Mouse (Mus musculus): Measurements from ENCODE around the gene Akap13. TPM values are rescaled to one million over a fixed set of nuclear protein-coding genes. Genes with fewer than 3 reads are reported as not detected.

Gene Akap13
- polyA plus RNA-seq, 1 experiment from 2014 or later, result 29.5 TPM

GRCm38 (mm10) chr7:75472316-75473195, 17.2 kb downstream of the Akap13 start:
- WGBS, result 83% methylated on average over 7 of the region's 7 CpGs
- Histone ChIP-seq H3K36me3 (ENCODE audit: control insufficient read depth, insufficient read depth, low read length) (no peaks in the 10 kb centered on the region), H3K9me3 (ENCODE audit: control insufficient read depth, low read length) (no peaks in the 10 kb centered on the region), H3K9ac (ENCODE audit: low read length) (no peak overlapping the region), H3K4me2 (ENCODE audit: low read depth) (no peak overlapping the region), H3K27ac (ENCODE audit: low read depth, low read length) (no peak overlapping the region), H3K27me3 (ENCODE audit: control insufficient read depth, insufficient read depth, low read length) (no peaks in the 10 kb centered on the region), H3K4me3 (ENCODE audit: low read depth, low read length) (no peak overlapping the region), H3K4me1 (ENCODE audit: control insufficient read depth, insufficient read depth, low read length) (no peaks in the 10 kb centered on the region)
- ATAC-seq (ENCODE audit: insufficient read depth, low FRiP score, low TSS enrichment) (no peak), DNase-seq (ENCODE audit: low spot score) (no peak)

- no peak overlapping the region for H3K27ac ChIP-seq (ENCODE audit: low read depth, low read length)
- 95% methylated on average over 1 of the region's 1 CpGs for WGBS
Measured at GRCm38 (mm10) chr7:75473294-75473693, 18.0 kb downstream of the Akap13 start.

GRCm38 (mm10) chr7:75474064-75474463, 18.7 kb downstream of the Akap13 start:
- DNase-seq (ENCODE audit: low spot score) (no peak), ATAC-seq (ENCODE audit: insufficient read depth, low FRiP score, low TSS enrichment) (no peak)
- no peak overlapping the region for H3K4me2 ChIP-seq (ENCODE audit: low read depth)
- H3K36me3 ChIP-seq (ENCODE audit: control insufficient read depth, insufficient read depth, low read length), result no peaks in the 10 kb centered on the region
- no peaks in the 10 kb centered on the region for H3K9me3 ChIP-seq (ENCODE audit: control insufficient read depth, low read length)
- 79% methylated on average over 1 of the region's 1 CpGs for WGBS
- no peak overlapping the region for H3K9ac ChIP-seq (ENCODE audit: low read length)
- no peak overlapping the region for H3K27ac ChIP-seq (ENCODE audit: low read depth, low read length)
- no peaks in the 10 kb centered on the region for H3K27me3 ChIP-seq (ENCODE audit: control insufficient read depth, insufficient read depth, low read length)
- no peaks in the 10 kb centered on the region for H3K4me1 ChIP-seq (ENCODE audit: control insufficient read depth, insufficient read depth, low read length)
- H3K4me3 ChIP-seq (ENCODE audit: low read depth, low read length), result no peak overlapping the region

More at GRCm38 (mm10) chr7:75473294-75473693, 18.0 kb downstream of the Akap13 start:
- no peaks in the 10 kb centered on the region for H3K4me1 ChIP-seq (ENCODE audit: control insufficient read depth, insufficient read depth, low read length)
- H3K27me3 ChIP-seq (ENCODE audit: control insufficient read depth, insufficient read depth, low read length), result no peaks in the 10 kb centered on the region
- DNase-seq (ENCODE audit: low spot score) (no peak), ATAC-seq (ENCODE audit: insufficient read depth, low FRiP score, low TSS enrichment) (no peak)
- no peak overlapping the region for H3K9ac ChIP-seq (ENCODE audit: low read length)
- H3K9me3 ChIP-seq (ENCODE audit: control insufficient read depth, low read length), result no peaks in the 10 kb centered on the region
- H3K4me2 ChIP-seq (ENCODE audit: low read depth), result no peak overlapping the region
- H3K4me3 ChIP-seq (ENCODE audit: low read depth, low read length), result no peak overlapping the region
- H3K36me3 ChIP-seq (ENCODE audit: control insufficient read depth, insufficient read depth, low read length), result no peaks in the 10 kb centered on the region

DNA sequence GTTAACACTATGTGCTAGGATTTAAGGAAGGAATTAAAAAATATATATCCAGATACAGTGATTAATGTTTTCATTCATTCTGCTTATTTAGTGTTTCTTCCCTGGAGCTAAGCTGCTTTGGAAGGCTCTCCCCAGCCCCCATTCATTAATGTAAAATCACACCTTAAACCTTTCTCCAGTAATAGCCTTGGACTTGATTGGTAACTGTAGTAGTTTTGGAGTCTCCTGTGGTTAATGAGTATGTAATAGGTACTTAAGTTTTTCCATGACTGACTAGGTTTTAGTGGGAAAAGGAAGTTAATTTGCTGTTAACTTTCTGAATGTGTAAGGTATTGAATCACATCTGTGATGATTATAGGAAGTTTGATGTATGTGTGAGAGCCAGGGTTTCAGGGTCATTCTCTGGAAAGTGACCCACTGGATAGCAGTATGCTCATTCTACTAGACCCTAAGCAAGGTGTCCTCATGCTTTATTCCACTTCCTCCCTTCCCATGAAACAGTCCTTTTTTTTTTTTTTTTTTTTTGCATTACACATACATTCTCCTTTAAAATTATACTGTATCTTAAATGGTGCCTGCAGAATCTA, 19.3 kb downstream of the Akap13 start:
- no peak overlapping the region for H3K4me2 ChIP-seq (ENCODE audit: low read depth)
- no peaks in the 10 kb centered on the region for H3K36me3 ChIP-seq (ENCODE audit: control insufficient read depth, insufficient read depth, low read length)
- ATAC-seq (ENCODE audit: insufficient read depth, low FRiP score, low TSS enrichment), result no peak
- H3K4me1 ChIP-seq (ENCODE audit: control insufficient read depth, insufficient read depth, low read length), result no peaks in the 10 kb centered on the region
- no peaks in the 10 kb centered on the region for H3K27me3 ChIP-seq (ENCODE audit: control insufficient read depth, insufficient read depth, low read length)
- H3K4me3 ChIP-seq (ENCODE audit: low read depth, low read length), result no peak overlapping the region
- H3K9ac ChIP-seq (ENCODE audit: low read length), result no peak overlapping the region
- H3K27ac ChIP-seq (ENCODE audit: low read depth, low read length), result no peak overlapping the region
- no peak for DNase-seq (ENCODE audit: low spot score)
- no peaks in the 10 kb centered on the region for H3K9me3 ChIP-seq (ENCODE audit: control insufficient read depth, low read length)

DNA sequence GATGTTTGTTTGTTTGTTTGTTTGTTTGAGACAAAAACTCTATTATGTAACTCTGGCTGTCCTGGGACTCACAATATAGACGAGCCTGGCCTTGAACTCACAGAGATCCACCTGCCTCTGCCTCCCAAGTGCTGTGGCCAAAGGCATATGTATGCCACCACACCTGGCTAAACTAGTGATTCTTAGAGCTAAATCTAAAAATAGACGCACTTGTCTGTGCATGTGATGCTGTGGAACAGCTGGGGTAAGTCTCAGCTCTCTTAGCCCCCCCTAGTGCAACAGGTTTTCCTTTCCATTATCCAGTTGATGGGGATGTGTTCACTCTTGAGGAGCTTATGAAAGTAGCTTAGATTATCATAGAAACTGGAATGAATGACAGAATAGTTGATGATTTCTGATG, 22.7 kb downstream of the Akap13 start:
- Histone ChIP-seq H3K4me1 (ENCODE audit: control insufficient read depth, insufficient read depth, low read length) (no peaks in the 10 kb centered on the region), H3K27me3 (ENCODE audit: control insufficient read depth, insufficient read depth, low read length) (no peaks in the 10 kb centered on the region), H3K9me3 (ENCODE audit: control insufficient read depth, low read length) (no peaks in the 10 kb centered on the region), H3K4me2 (ENCODE audit: low read depth) (no peak overlapping the region), H3K4me3 (ENCODE audit: low read depth, low read length) (no peak overlapping the region), H3K27ac (ENCODE audit: low read depth, low read length) (no peak overlapping the region), H3K9ac (ENCODE audit: low read length) (no peak overlapping the region), H3K36me3 (ENCODE audit: control insufficient read depth, insufficient read depth, low read length) (no peaks in the 10 kb centered on the region)
- no peak for DNase-seq (ENCODE audit: low spot score)
- no peak for ATAC-seq (ENCODE audit: insufficient read depth, low FRiP score, low TSS enrichment)
- WGBS, result 91% methylated on average over 2 of the region's 2 CpGs

GRCm38 (mm10) chr7:75480721-75481426, 25.5 kb downstream of the Akap13 start:
- DNase-seq (ENCODE audit: low spot score) (no peak), ATAC-seq (ENCODE audit: insufficient read depth, low FRiP score, low TSS enrichment) (no peak)
- Histone ChIP-seq H3K27me3 (ENCODE audit: control insufficient read depth, insufficient read depth, low read length) (no peaks in the 10 kb centered on the region), H3K9me3 (ENCODE audit: control insufficient read depth, low read length) (no peaks in the 10 kb centered on the region), H3K36me3 (ENCODE audit: control insufficient read depth, insufficient read depth, low read length) (no peaks in the 10 kb centered on the region), H3K4me3 (ENCODE audit: low read depth, low read length) (no peak overlapping the region), H3K9ac (ENCODE audit: low read length) (no peak overlapping the region), H3K4me2 (ENCODE audit: low read depth) (no peak overlapping the region), H3K27ac (ENCODE audit: low read depth, low read length) (no peak overlapping the region), H3K4me1 (ENCODE audit: control insufficient read depth, insufficient read depth, low read length) (no peaks in the 10 kb centered on the region)
- WGBS, result 86% methylated on average over 6 of the region's 6 CpGs

- Histone ChIP-seq H3K9ac (ENCODE audit: low read length) (no peak overlapping the region), H3K9me3 (ENCODE audit: control insufficient read depth, low read length) (no peaks in the 10 kb centered on the region), H3K4me1 (ENCODE audit: control insufficient read depth, insufficient read depth, low read length) (no peaks in the 10 kb centered on the region), H3K4me3 (ENCODE audit: low read depth, low read length) (no peak overlapping the region), H3K27ac (ENCODE audit: low read depth, low read length) (no peak overlapping the region), H3K27me3 (ENCODE audit: control insufficient read depth, insufficient read depth, low read length) (no peaks in the 10 kb centered on the region), H3K4me2 (ENCODE audit: low read depth) (no peak overlapping the region), H3K36me3 (ENCODE audit: control insufficient read depth, insufficient read depth, low read length) (no peaks in the 10 kb centered on the region)
- WGBS, result 87% methylated on average over 2 of the region's 2 CpGs
- no peak for ATAC-seq (ENCODE audit: insufficient read depth, low FRiP score, low TSS enrichment)
- no peak for DNase-seq (ENCODE audit: low spot score)
Measured at GRCm38 (mm10) chr7:75486031-75486430, 30.7 kb downstream of the Akap13 start.

DNA sequence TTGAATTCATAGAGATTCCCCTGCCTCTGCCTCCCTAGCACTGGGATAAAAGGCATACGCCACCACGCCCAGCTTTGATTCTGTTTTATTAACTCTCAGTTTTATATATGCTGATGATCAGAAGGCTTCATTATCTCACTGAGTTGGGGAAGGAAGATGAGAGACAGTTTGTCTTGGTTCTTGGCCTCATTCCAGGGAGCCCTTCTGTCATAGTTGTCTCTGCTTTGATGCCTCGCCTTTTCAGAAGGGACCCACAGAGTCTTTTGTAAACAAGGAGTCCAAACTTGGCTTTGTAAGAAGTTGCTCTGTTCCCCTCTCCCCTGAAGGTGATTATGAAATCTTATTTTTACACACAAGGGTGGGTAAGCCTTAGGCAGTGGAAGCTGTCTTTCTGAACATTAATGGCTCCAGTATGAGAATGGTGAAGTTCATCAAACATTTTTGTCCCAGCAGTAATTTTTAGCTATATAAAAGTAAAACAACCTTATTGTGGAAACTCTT, 40.7 kb downstream of the Akap13 start:
- Histone ChIP-seq H3K36me3 (ENCODE audit: control insufficient read depth, insufficient read depth, low read length) (no peaks in the 10 kb centered on the region), H3K4me2 (ENCODE audit: low read depth) (no peak overlapping the region), H3K9me3 (ENCODE audit: control insufficient read depth, low read length) (no peaks in the 10 kb centered on the region), H3K27me3 (ENCODE audit: control insufficient read depth, insufficient read depth, low read length) (no peaks in the 10 kb centered on the region), H3K27ac (ENCODE audit: low read depth, low read length) (no peak overlapping the region), H3K9ac (ENCODE audit: low read length) (no peak overlapping the region), H3K4me1 (ENCODE audit: control insufficient read depth, insufficient read depth, low read length) (no peaks in the 10 kb centered on the region), H3K4me3 (ENCODE audit: low read depth, low read length) (no peak overlapping the region)
- ATAC-seq (ENCODE audit: insufficient read depth, low FRiP score, low TSS enrichment), result no peak
- no peak for DNase-seq (ENCODE audit: low spot score)
- 89% methylated on average over 3 of the region's 3 CpGs for WGBS
